Mouse (Mus musculus): ENCODE results near the gene Ccdc106. TPM values are rescaled to one million over a fixed set of nuclear protein-coding genes. Genes with fewer than 3 reads are reported as not detected.

Ccdc106 gene
- polyA plus RNA-seq, 1 experiment from 2014 or later = 2.9 TPM

DNA sequence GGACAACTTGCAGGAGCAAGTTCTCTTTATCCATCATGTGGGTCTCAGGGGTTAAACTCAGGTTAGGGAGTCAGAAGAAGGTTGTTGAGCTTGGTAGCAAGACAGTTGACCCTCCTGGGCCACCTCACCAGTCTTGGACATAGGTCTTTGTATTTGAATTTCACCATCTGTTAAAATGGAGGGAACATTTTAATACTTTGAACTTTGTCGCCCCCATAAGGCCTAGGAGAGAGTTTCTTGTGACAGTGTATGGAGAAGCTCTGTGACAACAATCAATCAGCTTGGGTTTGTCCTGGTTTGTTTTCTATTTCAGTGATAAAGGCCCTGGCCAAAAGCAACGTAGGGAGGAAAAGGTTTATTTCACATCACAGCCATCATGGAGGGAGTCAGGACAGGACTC, 27.0 kb downstream of the Ccdc106 start:
- 24% methylated on average over 2 of the region's 2 CpGs for WGBS (ENCODE audit: insufficient replicate concordance)
- Histone ChIP-seq H3K27ac (ENCODE audit: low read depth, low read length) (no peak overlapping the region), H3K9ac (ENCODE audit: low read depth, low read length) (no peak overlapping the region), H3K9me3 (replicated peaks; ENCODE audit: control insufficient read depth, low read length) (no peaks in the 10 kb centered on the region), H3K27me3 (ENCODE audit: control insufficient read depth, insufficient read depth, low read length) (peaks cover 5% of the 10 kb centered on the region), H3K36me3 (ENCODE audit: control insufficient read depth, insufficient read depth, low read length) (no peaks in the 10 kb centered on the region), H3K4me2 (no peak overlapping the region), H3K4me3 (ENCODE audit: low read depth, low read length) (no peak overlapping the region), H3K4me1 (ENCODE audit: control insufficient read depth, insufficient read depth, low read length) (peaks cover under 1% of the 10 kb centered on the region)
- ATAC-seq (replicated peaks; ENCODE audit: insufficient number of reproducible peaks, low FRiP score, low TSS enrichment) = no peak

GRCm38 (mm10) chr7:5051193-5052192, 31.1 kb downstream of the Ccdc106 start, which contains the start of gene Zfp580:
Gene Zfp580 (plus strand): TSS chr7:5051538.
- Histone ChIP-seq H3K27me3 (ENCODE audit: control insufficient read depth, insufficient read depth, low read length) (peaks cover 46% of the 10 kb centered on the region), H3K36me3 (ENCODE audit: control insufficient read depth, insufficient read depth, low read length) (no peaks in the 10 kb centered on the region)
- under 1% methylated on average over 65 of the region's 65 CpGs for WGBS (ENCODE audit: insufficient replicate concordance)

DNA sequence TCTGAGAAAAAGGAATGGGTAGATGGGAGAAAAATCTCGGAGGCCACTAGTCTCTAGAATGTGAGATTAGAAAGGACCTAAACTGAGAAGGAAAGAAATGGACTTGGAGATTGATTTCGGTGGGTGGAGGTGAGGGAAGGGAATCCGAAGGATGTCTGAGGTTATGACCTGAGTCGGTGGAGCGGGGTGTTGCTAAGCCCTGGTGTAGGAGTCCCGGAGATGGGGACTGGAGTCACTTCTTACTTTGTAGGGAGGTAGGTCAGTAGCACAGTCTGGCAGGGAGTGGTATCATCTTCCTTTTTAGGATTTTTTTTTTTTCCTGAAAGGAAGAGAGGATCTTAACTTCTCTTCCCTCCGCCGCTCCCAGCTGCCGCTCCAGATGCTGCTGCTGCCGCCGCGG, 32.1 kb downstream of the Ccdc106 start:
- Histone ChIP-seq H3K27me3 (ENCODE audit: control insufficient read depth, insufficient read depth, low read length) (peaks cover 56% of the 10 kb centered on the region), H3K36me3 (ENCODE audit: control insufficient read depth, insufficient read depth, low read length) (no peaks in the 10 kb centered on the region), H3K4me2 (peak overlapping the region; percentile 79), H3K9ac (ENCODE audit: low read depth, low read length) (peak overlapping the region; percentile 53; the same call in 1 of the 2 replicates), H3K4me3 (ENCODE audit: low read depth, low read length) (peak overlapping the region; percentile 80), H3K9me3 (replicated peaks; ENCODE audit: control insufficient read depth, low read length) (no peaks in the 10 kb centered on the region), H3K27ac (ENCODE audit: low read depth, low read length) (no peak overlapping the region), H3K4me1 (ENCODE audit: control insufficient read depth, insufficient read depth, low read length) (peaks cover 22% of the 10 kb centered on the region)
- WGBS (ENCODE audit: insufficient replicate concordance) = 7% methylated on average over 12 of the region's 12 CpGs
- no peak for ATAC-seq (replicated peaks; ENCODE audit: insufficient number of reproducible peaks, low FRiP score, low TSS enrichment)

More at GRCm38 (mm10) chr7:5051193-5052192, 31.1 kb downstream of the Ccdc106 start, which contains the start of gene Zfp580:
- Histone ChIP-seq H3K9me3 (replicated peaks; ENCODE audit: control insufficient read depth, low read length) (no peaks in the 10 kb centered on the region), H3K4me1 (ENCODE audit: control insufficient read depth, insufficient read depth, low read length) (peaks cover 16% of the 10 kb centered on the region), H3K27ac (ENCODE audit: low read depth, low read length) (no peak within 1 kb of the TSS; the same call in 1 of the 2 replicates), H3K4me2 (peak within 1 kb of the TSS; percentile 79), H3K9ac (ENCODE audit: low read depth, low read length) (peak within 1 kb of the TSS; percentile 86), H3K4me3 (ENCODE audit: low read depth, low read length) (peak within 1 kb of the TSS; percentile 80)
- peak; percentile 66 for ATAC-seq (replicated peaks; ENCODE audit: insufficient number of reproducible peaks, low FRiP score, low TSS enrichment)

DNA sequence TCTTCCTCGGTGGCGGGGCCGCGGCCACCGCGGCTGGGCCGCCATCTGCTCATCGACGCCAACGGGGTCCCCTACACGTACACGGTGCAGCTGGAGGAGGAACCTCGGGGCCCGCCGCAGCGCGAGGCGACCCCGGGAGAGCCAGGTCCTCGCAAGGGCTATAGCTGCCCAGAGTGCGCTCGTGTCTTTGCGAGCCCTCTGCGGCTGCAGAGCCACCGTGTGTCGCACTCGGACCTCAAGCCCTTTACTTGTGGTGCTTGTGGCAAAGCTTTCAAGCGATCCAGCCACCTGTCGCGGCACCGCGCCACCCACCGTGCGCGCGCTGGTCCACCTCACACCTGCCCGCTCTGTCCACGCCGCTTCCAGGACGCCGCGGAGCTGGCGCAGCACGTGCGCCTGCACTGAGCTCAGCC, 32.6 kb downstream of the Ccdc106 start:
- no peaks in the 10 kb centered on the region for H3K36me3 ChIP-seq (ENCODE audit: control insufficient read depth, insufficient read depth, low read length)
- no peak for ATAC-seq (replicated peaks; ENCODE audit: insufficient number of reproducible peaks, low FRiP score, low TSS enrichment)
- peaks cover 22% of the 10 kb centered on the region for H3K4me1 ChIP-seq (ENCODE audit: control insufficient read depth, insufficient read depth, low read length)

GRCm38 (mm10) chr7:5053456-5054179, 33.3 kb downstream of the Ccdc106 start:
- no peaks in the 10 kb centered on the region for H3K9me3 ChIP-seq (replicated peaks; ENCODE audit: control insufficient read depth, low read length)
- ATAC-seq (replicated peaks; ENCODE audit: insufficient number of reproducible peaks, low FRiP score, low TSS enrichment) = no peak
- H3K4me2 ChIP-seq = peak overlapping the region; percentile 79
- H3K4me3 ChIP-seq (ENCODE audit: low read depth, low read length) = peak overlapping the region; percentile 80
- no peak overlapping the region for H3K27ac ChIP-seq (ENCODE audit: low read depth, low read length)
- H3K27me3 ChIP-seq (ENCODE audit: control insufficient read depth, insufficient read depth, low read length) = peaks cover 68% of the 10 kb centered on the region
- H3K4me1 ChIP-seq (ENCODE audit: control insufficient read depth, insufficient read depth, low read length) = peaks cover 22% of the 10 kb centered on the region
- no peaks in the 10 kb centered on the region for H3K36me3 ChIP-seq (ENCODE audit: control insufficient read depth, insufficient read depth, low read length)
- H3K9ac ChIP-seq (ENCODE audit: low read depth, low read length) = no peak overlapping the region
- 9% methylated on average over 32 of the region's 32 CpGs for WGBS (ENCODE audit: insufficient replicate concordance)

More for the DNA sequence above, 32.6 kb downstream of the Ccdc106 start:
- Histone ChIP-seq H3K9me3 (replicated peaks; ENCODE audit: control insufficient read depth, low read length) (no peaks in the 10 kb centered on the region), H3K27ac (ENCODE audit: low read depth, low read length) (no peak overlapping the region), H3K27me3 (ENCODE audit: control insufficient read depth, insufficient read depth, low read length) (peaks cover 61% of the 10 kb centered on the region), H3K4me3 (ENCODE audit: low read depth, low read length) (peak overlapping the region; percentile 80), H3K9ac (ENCODE audit: low read depth, low read length) (peak overlapping the region; percentile 53; the same call in 1 of the 2 replicates), H3K4me2 (peak overlapping the region; percentile 79)
- 5% methylated on average over 45 of the region's 45 CpGs for WGBS (ENCODE audit: insufficient replicate concordance)

GRCm38 (mm10) chr7:5056651-5057263, 36.4 kb downstream of the Ccdc106 start:
- ATAC-seq (replicated peaks; ENCODE audit: insufficient number of reproducible peaks, low FRiP score, low TSS enrichment) = no peak
- H3K4me1 ChIP-seq (ENCODE audit: control insufficient read depth, insufficient read depth, low read length) = peaks cover 28% of the 10 kb centered on the region
- no peaks in the 10 kb centered on the region for H3K36me3 ChIP-seq (ENCODE audit: control insufficient read depth, insufficient read depth, low read length)
- peak overlapping the region; percentile 66 for H3K9ac ChIP-seq (ENCODE audit: low read depth, low read length)
- peaks cover 69% of the 10 kb centered on the region for H3K27me3 ChIP-seq (ENCODE audit: control insufficient read depth, insufficient read depth, low read length)
- no peak overlapping the region for H3K27ac ChIP-seq (ENCODE audit: low read depth, low read length)
- peak overlapping the region; percentile 45 for H3K4me3 ChIP-seq (ENCODE audit: low read depth, low read length)
- no peaks in the 10 kb centered on the region for H3K9me3 ChIP-seq (replicated peaks; ENCODE audit: control insufficient read depth, low read length)
- 3% methylated on average over 50 of the region's 55 CpGs for whole genome bisulfite sequencing (ENCODE audit: insufficient replicate concordance)
- peak overlapping the region; percentile 63 for H3K4me2 ChIP-seq

DNA sequence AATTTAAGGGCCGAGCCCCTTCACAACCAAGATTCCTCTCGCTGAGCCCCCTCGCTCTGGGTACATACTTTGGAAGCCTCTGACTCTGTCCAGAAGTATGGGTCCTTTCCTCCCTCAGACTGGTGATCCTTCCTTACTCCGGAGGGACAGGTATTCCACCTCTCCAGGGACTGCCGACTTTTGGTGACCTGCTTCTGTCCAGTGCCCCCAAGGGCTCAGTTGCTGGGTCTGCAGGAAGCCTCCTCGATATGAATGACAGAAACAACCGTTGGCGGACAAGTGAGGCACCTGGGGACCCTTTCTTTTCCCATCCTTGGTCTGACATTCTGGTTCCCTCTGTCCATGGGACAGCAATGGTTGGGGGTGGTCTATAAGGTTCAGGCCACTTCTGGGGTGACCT, 37.0 kb downstream of the Ccdc106 start:
- H3K27ac ChIP-seq (ENCODE audit: low read depth, low read length) = no peak overlapping the region
- peak overlapping the region; percentile 45; the same call in 1 of the 2 replicates for H3K4me3 ChIP-seq (ENCODE audit: low read depth, low read length)
- H3K27me3 ChIP-seq (ENCODE audit: control insufficient read depth, insufficient read depth, low read length) = peaks cover 65% of the 10 kb centered on the region
- ATAC-seq (replicated peaks; ENCODE audit: insufficient number of reproducible peaks, low FRiP score, low TSS enrichment) = no peak
- peak overlapping the region; percentile 63 for H3K4me2 ChIP-seq
- H3K9ac ChIP-seq (ENCODE audit: low read depth, low read length) = no peak overlapping the region
- WGBS (ENCODE audit: insufficient replicate concordance) = 41% methylated on average over 8 of the region's 8 CpGs
- no peaks in the 10 kb centered on the region for H3K9me3 ChIP-seq (replicated peaks; ENCODE audit: control insufficient read depth, low read length)
- peaks cover 27% of the 10 kb centered on the region for H3K4me1 ChIP-seq (ENCODE audit: control insufficient read depth, insufficient read depth, low read length)
- H3K36me3 ChIP-seq (ENCODE audit: control insufficient read depth, insufficient read depth, low read length) = no peaks in the 10 kb centered on the region

DNA sequence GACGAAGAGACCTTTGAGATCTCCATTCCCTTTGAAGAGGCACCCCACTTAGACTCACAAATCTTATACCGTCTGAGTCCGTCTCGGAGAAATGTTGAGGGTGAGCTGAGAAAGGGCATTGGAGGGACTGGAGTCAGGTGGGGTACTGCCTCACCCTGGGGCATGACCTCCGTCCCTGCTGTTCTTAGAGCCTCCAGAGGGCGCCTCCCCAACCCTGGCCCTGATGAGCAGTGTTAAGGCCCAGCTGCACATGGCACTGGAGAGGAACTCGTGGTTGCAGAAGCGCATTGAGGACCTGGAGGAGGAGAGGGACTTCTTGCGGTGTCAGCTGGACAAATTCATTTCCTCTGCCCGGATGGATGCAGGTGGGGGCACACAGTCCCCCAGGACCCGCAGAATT, 37.5 kb downstream of the Ccdc106 start:
- no peak for ATAC-seq (replicated peaks; ENCODE audit: insufficient number of reproducible peaks, low FRiP score, low TSS enrichment)
- Histone ChIP-seq H3K4me3 (ENCODE audit: low read depth, low read length) (no peak overlapping the region), H3K27me3 (ENCODE audit: control insufficient read depth, insufficient read depth, low read length) (peaks cover 61% of the 10 kb centered on the region), H3K36me3 (ENCODE audit: control insufficient read depth, insufficient read depth, low read length) (no peaks in the 10 kb centered on the region), H3K4me1 (ENCODE audit: control insufficient read depth, insufficient read depth, low read length) (peaks cover 23% of the 10 kb centered on the region), H3K4me2 (no peak overlapping the region), H3K9ac (ENCODE audit: low read depth, low read length) (no peak overlapping the region), H3K27ac (ENCODE audit: low read depth, low read length) (no peak overlapping the region), H3K9me3 (replicated peaks; ENCODE audit: control insufficient read depth, low read length) (no peaks in the 10 kb centered on the region)
- 38% methylated on average over 11 of the region's 11 CpGs for WGBS (ENCODE audit: insufficient replicate concordance)
